Mouse (Mus musculus) ES-E14 (cell line): ENCODE measurements around the gene Mrpl12. TPM values are rescaled to one million over a fixed set of nuclear protein-coding genes. Genes with fewer than 3 reads are reported as not detected.

ENCODE experiments used
- DNase-seq: peaks from one replicate; pipeline ENCODE4 v3.0.0-alpha.2; 2013; ENCODE audit warnings: low read depth, low spot score
- H3K27ac ChIP-seq: 2 replicates; pipeline ENCODE4 v1.5.1; 2012; ENCODE audit warnings: low read depth, mild to moderate bottlenecking, low read length, moderate library complexity, mixed read lengths; ENCODE audit not compliant: poor library complexity, insufficient read depth, severe bottlenecking
- H3K36me3 ChIP-seq: 2 replicates; pipeline ENCODE4 v1.6.1; 2012; ENCODE audit warnings: mild to moderate bottlenecking, low read length, moderate library complexity, mixed read lengths; ENCODE audit not compliant: control insufficient read depth, poor library complexity, insufficient read depth, severe bottlenecking
- H3K4me1 ChIP-seq, 2 experiments: fragments of 150-350 bp in 1 of 2; sonication (generic) in 1 of 2; 2 replicates each; pipeline ENCODE4 v1.6.1; 2012; ENCODE audit warnings: low read length in 2 of 2, mild to moderate bottlenecking in 1 of 2, mixed read lengths in 1 of 2; ENCODE audit not compliant: control insufficient read depth in 2 of 2, insufficient read depth in 2 of 2, poor library complexity in 1 of 2
- H3K4me3 ChIP-seq, 2 experiments: fragments of 150-350 bp in 1 of 2; sonication (generic) in 1 of 2; 2 replicates each; pipeline ENCODE4 v1.5.1; 2012; ENCODE audit warnings: low read length in 2 of 2, low read depth in 1 of 2, mild to moderate bottlenecking in 1 of 2, mixed read lengths in 1 of 2; ENCODE audit not compliant: insufficient read depth in 1 of 2, poor library complexity in 1 of 2, severe bottlenecking in 1 of 2
- H3K9ac ChIP-seq: 2 replicates; pipeline ENCODE4 v1.6.1; 2012; ENCODE audit warnings: low read depth, mild to moderate bottlenecking, low read length, mixed read lengths; ENCODE audit not compliant: poor library complexity, insufficient read depth, severe bottlenecking
- H3K9me3 ChIP-seq: fragments of 150-350 bp; sonication (generic); 2 replicates; pipeline ENCODE4 v1.6.1; 2012; ENCODE audit warnings: low read depth, mild to moderate bottlenecking, low read length; ENCODE audit not compliant: control insufficient read depth, insufficient read depth
- CHD2 ChIP-seq: IDR thresholded peaks from 2 replicates; pipeline ENCODE4 v1.6.1; 2014; ENCODE audit warnings: mild to moderate bottlenecking, low read depth, low read length, inconsistent platforms
- HCFC1 ChIP-seq: IDR thresholded peaks from 2 replicates; pipeline ENCODE4 v1.6.1; 2012; ENCODE audit warnings: low read length, inconsistent platforms, borderline replicate concordance; ENCODE audit not compliant: insufficient read depth
- MAFK ChIP-seq: IDR thresholded peaks from 2 replicates; pipeline ENCODE4 v1.6.1; 2014; ENCODE audit warnings: mild to moderate bottlenecking, low read depth, low read length, inconsistent platforms; ENCODE audit not compliant: insufficient read depth
- ZC3H11A ChIP-seq: IDR thresholded peaks from 2 replicates; pipeline ENCODE4 v1.6.1; 2012; ENCODE audit warnings: low read depth, mild to moderate bottlenecking, inconsistent platforms, low read length, borderline replicate concordance
- ZNF384 ChIP-seq: IDR thresholded peaks from 2 replicates; pipeline ENCODE4 v1.6.1; 2012; ENCODE audit warnings: low read depth, low read length, inconsistent platforms
- in situ Hi-C, 2 experiments: fragments of 600-800 bp; cut with MboI; formaldehyde crosslinking; loops; one replicate each; pipeline ENCODE4 v1.15.1; 2025; ENCODE audit warnings: low sequenced_read_pairs in 2 of 2, inconsistent platforms in 1 of 2; ENCODE audit not compliant: unreplicated experiment in 2 of 2
- total RNA-seq: library from RNA; depleted of rRNA; stranded (reverse); fragments of 300-350 nt; gene quantifications from 2 replicates; pipeline ENCODE4 v1.2.3, GENCODE M21; 2012; rRNA removed

The Mrpl12 gene
- total RNA-seq = 100 and 136 TPM in 2 replicates

DNA sequence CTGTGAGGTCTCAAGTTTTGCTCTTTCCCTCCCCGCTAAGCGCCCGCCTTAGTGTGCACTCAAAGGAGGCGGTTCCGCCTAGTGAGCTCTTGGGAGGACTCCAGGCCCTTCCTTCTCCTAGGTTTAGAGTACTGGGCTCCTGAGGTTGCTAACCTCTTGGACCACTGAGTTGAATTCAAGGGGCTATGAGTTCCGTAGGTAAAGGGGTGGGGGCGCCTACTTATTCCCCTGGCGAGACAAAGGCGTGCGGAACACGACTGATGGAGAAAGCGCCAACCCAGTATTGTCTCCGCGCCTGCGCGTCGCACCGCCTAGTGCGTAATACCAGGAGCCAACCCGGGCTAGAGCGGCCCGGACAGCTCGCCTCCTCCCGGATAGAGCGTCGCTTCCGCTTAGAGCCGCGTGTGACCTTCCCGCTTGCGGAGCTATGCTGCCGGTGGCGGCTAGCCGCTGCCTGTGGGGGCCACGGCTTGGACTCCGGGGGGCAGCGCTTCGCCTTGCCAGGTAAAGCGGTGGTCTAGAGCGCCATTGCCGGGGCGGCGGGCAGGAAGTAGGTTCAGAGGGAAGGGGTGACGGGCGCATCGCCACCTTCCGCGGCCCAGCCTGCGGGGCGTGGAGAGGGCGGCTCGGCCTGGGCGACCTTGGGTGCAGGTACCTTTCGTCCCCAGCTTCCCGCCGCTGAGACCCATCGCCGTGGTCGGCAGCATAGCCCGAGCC is at the start of gene Mrpl12:
Gene Mrpl12 (plus strand): TSS at position 349 of the 717 bp plus-strand sequence.
- H3K36me3 ChIP-seq = peaks cover 45% of the 10 kb centered on the region
- in situ Hi-C loops = no loop called here
- DNase-seq = peak; percentile 87
- H3K4me3 ChIP-seq = peak within 1 kb of the TSS; percentile 84 to 94
- TF ChIP-seq ZC3H11A = no peak
- TF ChIP-seq MAFK = no peak
- TF ChIP-seq ZNF384 = no peak
- no peak for TF ChIP-seq CHD2
- TF ChIP-seq HCFC1 = peak; percentile 85
- H3K4me1 ChIP-seq = peaks cover 3 to 7% of the 10 kb centered on the region in 2 experiments; a peak in 2 of 4 replicates
- peak within 1 kb of the TSS; percentile 69 for H3K27ac ChIP-seq
- peak within 1 kb of the TSS; percentile 96 for H3K9ac ChIP-seq
- no peaks in the 10 kb centered on the region for H3K9me3 ChIP-seq

DNA sequence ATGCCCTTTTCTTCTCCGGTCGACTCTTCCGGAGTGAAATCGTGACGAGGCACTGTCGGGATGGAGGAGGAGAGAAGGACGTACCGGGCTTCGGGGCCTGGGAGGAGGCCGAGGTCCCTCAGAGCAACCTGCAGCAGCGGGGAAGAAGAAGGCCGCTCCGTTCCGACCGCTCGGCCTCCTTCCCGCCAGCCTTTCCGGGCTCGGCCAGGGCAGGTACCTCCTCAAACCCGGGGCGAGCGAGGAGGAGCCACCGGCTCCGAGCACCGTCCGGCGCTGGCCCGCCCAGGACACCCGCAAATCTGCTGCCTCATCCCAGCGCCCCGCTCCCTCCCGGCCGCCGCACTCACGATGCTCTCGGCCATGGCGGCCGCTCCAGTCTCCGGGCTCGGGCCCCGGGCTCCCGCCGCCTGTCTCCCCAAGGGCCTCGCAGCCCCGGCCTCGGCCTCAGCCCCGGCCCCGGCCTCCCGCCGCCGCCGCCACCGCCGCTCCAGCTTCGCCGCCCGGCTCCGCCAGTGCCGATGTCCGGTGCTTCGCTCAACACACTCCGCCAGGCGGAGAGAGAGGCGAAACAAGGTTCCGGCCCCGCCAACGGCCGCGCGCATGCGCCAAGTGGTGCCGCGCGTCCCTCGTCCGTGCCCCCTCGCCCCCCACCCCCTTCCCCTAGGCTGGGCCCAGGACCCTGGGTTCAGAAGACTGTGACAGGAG is 47.1 kb upstream of the Mrpl12 start, which contains the start of gene Nploc4:
Gene Nploc4 (minus strand): TSS at position 557 of the 705 bp plus-strand sequence.
- in situ Hi-C loops = no loop called here
- Histone ChIP-seq H3K4me3 (peak within 1 kb of the TSS; percentile 92 to 98), H3K27ac (peak within 1 kb of the TSS; percentile 75)

DNA sequence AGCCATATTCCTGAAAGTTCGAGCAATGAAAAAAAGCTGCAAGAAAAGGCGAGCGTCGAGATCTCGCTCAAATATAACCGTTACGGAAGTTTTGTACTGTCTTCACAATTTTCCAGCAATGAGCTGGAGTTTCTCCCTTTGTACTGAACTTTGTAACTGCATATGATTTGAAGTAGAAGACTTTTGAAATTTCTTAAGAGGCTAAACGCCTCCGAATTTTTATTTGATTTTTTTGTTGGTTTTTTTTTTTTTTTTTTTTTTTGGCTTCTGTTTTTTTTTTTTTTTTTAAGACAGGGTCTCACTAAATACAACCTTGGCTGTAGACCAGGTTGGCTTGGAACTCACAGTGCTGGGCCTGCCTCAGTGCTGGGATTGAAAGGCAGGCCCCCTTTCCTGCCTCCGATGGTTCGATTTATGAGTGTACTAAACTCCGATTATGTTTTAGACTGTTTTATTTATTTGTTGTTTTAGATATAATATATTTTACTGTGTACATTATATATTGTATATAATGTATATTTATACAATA is 46.5 kb upstream of the Mrpl12 start:
- TF ChIP-seq HCFC1 = no peak
- TF ChIP-seq CHD2 = no peak
- peak; percentile 90 for TF ChIP-seq ZNF384
- no peak for TF ChIP-seq ZC3H11A
- TF ChIP-seq MAFK = no peak
- Histone ChIP-seq H3K9me3 (no peaks in the 10 kb centered on the region), H3K36me3 (peaks cover 5% of the 10 kb centered on the region), H3K4me3 (peak overlapping the region; percentile 52 to 98; a peak in 3 of 4 replicates), H3K9ac (no peak overlapping the region; the same call in 1 of the 2 replicates), H3K4me1 (no peaks in the 10 kb centered on the region; a peak in 1 of 4 replicates), H3K27ac (no peak overlapping the region)
- no peak for DNase-seq
- in situ Hi-C loops = no loop called here

More for the DNA sequence above, 47.1 kb upstream of the Mrpl12 start, which contains the start of gene Nploc4:
- DNase-seq = peak; percentile 69
- peak; percentile 76 for TF ChIP-seq HCFC1
- TF ChIP-seq CHD2 = no peak
- H3K9ac ChIP-seq = peak within 1 kb of the TSS; percentile 98
- no peaks in the 10 kb centered on the region for H3K4me1 ChIP-seq
- no peaks in the 10 kb centered on the region for H3K9me3 ChIP-seq
- H3K36me3 ChIP-seq = peaks cover 5% of the 10 kb centered on the region

DNA sequence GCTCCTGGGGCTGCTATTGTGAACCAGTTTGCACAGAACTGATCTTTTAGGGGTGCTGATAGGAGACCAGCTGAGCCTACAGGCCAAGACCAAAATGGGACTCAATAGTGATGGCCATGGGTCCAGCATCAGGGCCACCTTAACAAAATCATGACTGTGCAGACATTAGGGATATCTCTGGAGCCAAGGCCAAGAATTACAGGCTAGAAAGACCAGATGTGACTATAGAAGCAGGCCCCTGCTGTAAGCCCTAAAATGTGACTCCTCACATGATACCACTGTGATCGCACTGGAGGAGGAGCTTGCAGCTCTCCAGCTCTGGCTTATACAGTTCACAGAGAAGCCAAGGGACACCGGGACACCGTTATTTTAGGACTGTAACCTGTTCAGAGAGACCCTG is 42.1 kb upstream of the Mrpl12 start, which contains the start of gene Tspan10:
Gene Tspan10 (plus strand): TSS at position 301 of the 400 bp plus-strand sequence.
- TF ChIP-seq ZNF384 = no peak
- TF ChIP-seq MAFK = no peak
- no peak for TF ChIP-seq HCFC1
- TF ChIP-seq CHD2 = no peak
- TF ChIP-seq ZC3H11A = no peak
- Histone ChIP-seq H3K27ac (no peak within 1 kb of the TSS), H3K9me3 (no peaks in the 10 kb centered on the region), H3K9ac (no peak within 1 kb of the TSS), H3K4me3 (no peak within 1 kb of the TSS), H3K4me1 (no peaks in the 10 kb centered on the region; a peak in 1 of 4 replicates), H3K36me3 (no peaks in the 10 kb centered on the region)
- in situ Hi-C loops = no loop called here
- no peak for DNase-seq
